Mouse (Mus musculus): ENCODE data around the gene Rpl41. TPM values are rescaled to one million over a fixed set of nuclear protein-coding genes. Genes with fewer than 3 reads are reported as not detected.
"Not testable (repeated sequence)": the region's sequence is repeated elsewhere in the genome, so short reads cannot be mapped to it uniquely, and the experiment has no call there.

The Rpl41 gene
- polyA plus RNA-seq, 1 experiment from 2014 or later = 2,363 TPM

DNA sequence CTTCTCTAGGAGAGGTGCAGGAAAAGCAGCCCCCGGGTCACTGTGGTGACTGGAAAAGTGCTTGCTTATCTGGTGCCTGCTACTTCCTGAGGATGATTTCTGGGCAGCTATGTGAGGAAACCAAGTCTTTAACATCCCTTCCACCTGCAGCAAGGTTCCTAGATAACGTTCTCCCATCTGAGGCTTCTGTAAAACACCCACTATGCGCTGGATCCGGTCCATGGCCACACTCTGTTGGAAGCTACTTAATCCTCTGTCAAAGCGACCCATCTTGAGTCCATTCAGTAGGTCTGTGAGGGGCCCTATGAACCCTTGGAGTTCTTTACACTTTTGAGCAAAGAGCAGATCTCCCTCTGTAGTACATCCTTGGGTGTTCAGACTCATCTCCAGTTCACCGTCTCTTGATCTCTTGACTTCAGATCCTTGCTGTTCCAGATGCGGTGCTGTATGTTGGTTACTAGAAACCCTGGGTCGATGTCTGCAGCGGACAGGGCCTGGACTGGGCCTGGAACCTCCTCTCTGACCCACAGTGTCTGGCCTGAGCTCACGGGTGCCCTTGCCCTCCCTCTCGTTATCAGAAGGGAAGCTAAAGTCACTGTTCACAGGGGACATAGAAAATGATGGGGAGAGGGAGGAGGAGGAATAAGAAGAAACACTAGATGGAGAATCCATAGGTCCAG lies 1.2 kb upstream of the Rpl41 start:
- 81% methylated on average over 11 of the region's 11 CpGs for WGBS
- not testable (repeated sequence) for H3K4me2 ChIP-seq; H3K27ac ChIP-seq; H3K9ac ChIP-seq; H3K36me3 ChIP-seq; ATAC-seq (replicated peaks; ENCODE audit: insufficient number of reproducible peaks, insufficient read depth, low FRiP score, low read depth); H3K27me3 ChIP-seq; H3K4me3 ChIP-seq; H3K9me3 ChIP-seq (replicated peaks); H3K4me1 ChIP-seq (replicated peaks)

GRCm38 (mm10) chr10:128549682-128550057 lies 565 bp upstream of the Rpl41 start:
- not testable (repeated sequence) for H3K27me3 ChIP-seq; H3K36me3 ChIP-seq; ATAC-seq (replicated peaks; ENCODE audit: insufficient number of reproducible peaks, insufficient read depth, low FRiP score, low read depth); H3K4me3 ChIP-seq; H3K9ac ChIP-seq; H3K9me3 ChIP-seq (replicated peaks); H3K4me1 ChIP-seq (replicated peaks)
- WGBS = 67% methylated on average over 6 of the region's 6 CpGs
- peak overlapping the region; percentile 94; the same call in 1 of the 2 replicates for H3K27ac ChIP-seq
- peak overlapping the region; percentile 32; the same call in 1 of the 2 replicates for H3K4me2 ChIP-seq

GRCm38 (mm10) chr10:128548051-128548791 lies 884 bp downstream of the Rpl41 start:
- peak overlapping the region; percentile 96 for H3K27ac ChIP-seq
- peak overlapping the region; percentile 87 for H3K4me2 ChIP-seq
- 2% methylated on average over 30 of the region's 30 CpGs for WGBS
- not testable (repeated sequence) for H3K9me3 ChIP-seq (replicated peaks); ATAC-seq (replicated peaks; ENCODE audit: insufficient number of reproducible peaks, insufficient read depth, low FRiP score, low read depth); H3K27me3 ChIP-seq
- peaks cover 18% of the 10 kb centered on the region for H3K4me1 ChIP-seq (replicated peaks)
- peak overlapping the region; percentile 67 for H3K9ac ChIP-seq
- H3K4me3 ChIP-seq = peak overlapping the region; percentile 68
- peaks cover 23% of the 10 kb centered on the region for H3K36me3 ChIP-seq

DNA sequence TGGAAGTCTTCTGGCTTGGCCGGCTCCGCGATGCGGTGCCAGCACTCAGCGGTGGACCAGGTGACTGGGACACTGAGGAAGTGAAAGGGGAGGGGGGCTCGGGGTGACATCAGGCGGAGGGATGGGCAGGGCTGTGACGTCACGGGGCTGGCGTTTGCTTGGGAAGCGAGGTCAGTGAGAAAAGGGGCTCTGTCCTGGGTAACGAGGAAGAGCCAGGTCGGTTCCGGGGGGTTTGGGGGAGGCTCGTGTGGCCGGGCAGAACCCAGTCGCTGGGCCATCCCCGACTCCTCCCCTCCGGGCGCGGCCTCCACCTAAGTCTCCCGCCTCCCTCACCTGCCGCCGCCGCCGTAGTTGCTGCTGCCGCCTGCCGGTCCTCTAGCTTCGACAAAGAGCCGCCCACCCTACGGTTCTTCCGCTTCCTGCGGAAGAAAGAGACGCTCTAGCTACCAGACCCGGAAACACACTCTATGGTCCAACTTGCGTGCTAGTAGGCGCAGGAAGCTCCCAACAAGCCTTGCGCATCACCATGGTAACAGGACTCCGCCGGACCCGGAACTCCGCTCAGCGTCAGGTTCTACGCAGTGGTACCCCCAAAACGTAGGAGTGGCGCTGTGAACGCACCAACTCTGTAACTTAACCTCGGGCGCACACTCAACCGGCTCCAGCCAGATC lies 1.6 kb downstream of the Rpl41 start, which contains the start of gene Zc3h10:
Gene Zc3h10, minus strand, starts transcription at position 414 of the 672 bp plus-strand sequence.
- peak within 1 kb of the TSS; percentile 96 for H3K27ac ChIP-seq
- H3K4me2 ChIP-seq = peak within 1 kb of the TSS; percentile 87
- under 1% methylated on average over 50 of the region's 50 CpGs for WGBS
- peak within 1 kb of the TSS; percentile 68 for H3K4me3 ChIP-seq
- peaks cover 21% of the 10 kb centered on the region for H3K4me1 ChIP-seq (replicated peaks)
- no peaks in the 10 kb centered on the region for H3K27me3 ChIP-seq
- H3K9ac ChIP-seq = peak within 1 kb of the TSS; percentile 67
- H3K36me3 ChIP-seq = peaks cover 29% of the 10 kb centered on the region
- no peaks in the 10 kb centered on the region for H3K9me3 ChIP-seq (replicated peaks)
- peak; percentile 89 for ATAC-seq (replicated peaks; ENCODE audit: insufficient number of reproducible peaks, insufficient read depth, low FRiP score, low read depth)

DNA sequence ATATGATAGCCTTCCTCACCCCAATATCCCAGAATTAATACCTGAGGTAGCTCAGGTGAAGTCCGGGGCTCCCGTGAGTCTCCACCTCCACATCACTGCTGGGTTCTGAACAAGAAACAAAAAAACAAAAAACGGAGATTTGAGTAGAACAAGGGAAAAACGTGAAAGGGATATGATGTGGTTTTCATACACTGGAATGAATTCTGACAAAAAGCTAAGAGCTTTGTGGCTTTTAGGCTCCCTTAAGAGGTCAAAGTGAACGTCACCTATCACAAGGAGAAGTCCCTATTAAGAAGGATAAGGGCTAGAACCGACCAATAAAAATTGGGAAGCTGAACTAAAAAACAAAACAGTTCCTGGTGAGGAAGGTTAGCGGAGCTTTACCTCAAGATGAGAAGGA lies 2.3 kb downstream of the Rpl41 start:
- Histone ChIP-seq H3K36me3 (peaks cover 34% of the 10 kb centered on the region), H3K9me3 (replicated peaks) (no peaks in the 10 kb centered on the region), H3K4me1 (replicated peaks) (peaks cover 21% of the 10 kb centered on the region), H3K4me3 (peak overlapping the region; percentile 68), H3K9ac (peak overlapping the region; percentile 64), H3K27ac (peak overlapping the region; percentile 96), H3K4me2 (peak overlapping the region; percentile 87), H3K27me3 (no peaks in the 10 kb centered on the region)
- no peak for ATAC-seq (replicated peaks; ENCODE audit: insufficient number of reproducible peaks, insufficient read depth, low FRiP score, low read depth)
- WGBS = 17% methylated on average over 7 of the region's 7 CpGs

DNA sequence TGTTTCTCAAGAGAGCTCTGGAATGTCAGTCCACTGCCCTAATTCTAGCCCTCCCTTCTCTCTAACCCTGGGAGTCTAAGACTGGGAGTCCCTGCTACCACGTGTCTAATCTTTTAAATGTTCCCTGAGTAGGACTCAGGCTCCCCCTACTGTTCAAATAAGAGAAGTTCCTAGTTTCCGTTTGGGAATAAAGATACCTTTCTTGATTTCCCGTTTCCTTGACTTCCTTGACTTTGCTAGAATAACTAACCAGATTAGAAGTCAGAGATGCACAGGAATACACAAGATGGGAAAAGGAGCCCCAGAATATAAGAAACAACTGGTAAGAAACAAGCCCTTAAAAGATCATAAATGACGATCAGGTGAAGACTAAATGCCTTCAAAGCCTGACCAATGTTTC lies 2.7 kb downstream of the Rpl41 start:
- Histone ChIP-seq H3K4me1 (replicated peaks) (peaks cover 21% of the 10 kb centered on the region), H3K4me2 (peak overlapping the region; percentile 87), H3K4me3 (peak overlapping the region; percentile 68), H3K9me3 (replicated peaks) (no peaks in the 10 kb centered on the region), H3K36me3 (peaks cover 34% of the 10 kb centered on the region), H3K27me3 (no peaks in the 10 kb centered on the region), H3K9ac (peak overlapping the region; percentile 64; the same call in 1 of the 2 replicates), H3K27ac (peak overlapping the region; percentile 96)
- no peak for ATAC-seq (replicated peaks; ENCODE audit: insufficient number of reproducible peaks, insufficient read depth, low FRiP score, low read depth)
- WGBS = 9% methylated on average over 4 of the region's 4 CpGs

DNA sequence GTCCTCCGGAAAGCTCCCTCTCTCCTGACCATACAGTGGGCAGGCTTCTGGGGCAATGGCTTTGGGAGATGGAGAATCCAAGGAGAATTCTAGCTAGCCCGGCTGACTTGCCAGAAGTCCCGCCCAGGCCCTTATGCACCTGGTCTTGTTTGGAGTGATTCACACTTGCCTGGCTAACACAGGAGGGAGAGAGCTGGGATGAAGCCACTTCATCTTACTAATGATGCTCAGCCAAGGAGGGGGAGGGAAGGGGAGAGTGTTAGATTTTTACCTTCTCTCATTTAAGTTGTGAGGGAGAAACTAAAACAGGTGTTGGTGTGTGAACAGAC lies 3.6 kb downstream of the Rpl41 start:
- H3K9ac ChIP-seq = no peak overlapping the region
- WGBS = 84% methylated on average over 3 of the region's 3 CpGs
- no peak overlapping the region for H3K27ac ChIP-seq
- peaks cover 34% of the 10 kb centered on the region for H3K36me3 ChIP-seq
- peaks cover 21% of the 10 kb centered on the region for H3K4me1 ChIP-seq (replicated peaks)
- ATAC-seq (replicated peaks; ENCODE audit: insufficient number of reproducible peaks, insufficient read depth, low FRiP score, low read depth) = no peak
- no peaks in the 10 kb centered on the region for H3K27me3 ChIP-seq
- H3K4me2 ChIP-seq = no peak overlapping the region
- H3K9me3 ChIP-seq (replicated peaks) = no peaks in the 10 kb centered on the region
- H3K4me3 ChIP-seq = no peak overlapping the region

- no peak overlapping the region for H3K27ac ChIP-seq
- H3K4me1 ChIP-seq (replicated peaks) = peaks cover 21% of the 10 kb centered on the region
- H3K9me3 ChIP-seq (replicated peaks) = no peaks in the 10 kb centered on the region
- H3K27me3 ChIP-seq = no peaks in the 10 kb centered on the region
- H3K9ac ChIP-seq = no peak overlapping the region
- no peak overlapping the region for H3K4me3 ChIP-seq
- ATAC-seq (replicated peaks; ENCODE audit: insufficient number of reproducible peaks, insufficient read depth, low FRiP score, low read depth) = no peak
- peaks cover 34% of the 10 kb centered on the region for H3K36me3 ChIP-seq
- H3K4me2 ChIP-seq = no peak overlapping the region
- WGBS = 93% methylated on average over 37 of the region's 37 CpGs
These were observed 4.2 kb downstream of the Rpl41 start for GRCm38 (mm10) chr10:128544674-128545569.

DNA sequence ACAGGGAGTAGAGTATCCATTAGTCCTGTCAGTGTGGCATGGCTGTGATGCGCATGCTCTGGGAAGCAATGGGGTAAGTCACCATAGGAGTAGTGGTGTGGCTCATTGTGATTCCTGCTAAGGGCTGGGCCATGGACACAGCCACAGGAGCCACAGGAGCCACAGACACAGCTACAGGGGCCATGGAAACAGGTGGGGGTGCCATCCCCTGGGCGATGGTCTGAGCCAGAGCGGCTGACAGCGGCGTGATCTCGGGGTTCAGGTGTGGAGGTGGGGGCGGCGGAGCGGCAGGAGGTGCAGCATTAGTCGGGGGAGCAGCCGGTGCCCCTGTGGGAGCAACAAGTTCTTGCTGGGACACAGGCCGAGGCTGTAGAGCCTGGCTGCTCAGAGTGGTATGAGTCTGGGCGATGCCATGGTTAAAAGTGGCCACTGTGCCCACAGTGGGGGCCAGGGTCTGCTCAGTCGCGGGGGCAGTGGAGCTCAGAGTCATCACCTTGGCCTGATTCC lies 4.9 kb downstream of the Rpl41 start:
- Histone ChIP-seq H3K36me3 (peaks cover 34% of the 10 kb centered on the region), H3K27me3 (no peaks in the 10 kb centered on the region), H3K4me3 (no peak overlapping the region), H3K9me3 (replicated peaks) (no peaks in the 10 kb centered on the region), H3K4me2 (no peak overlapping the region), H3K27ac (no peak overlapping the region), H3K9ac (no peak overlapping the region), H3K4me1 (replicated peaks) (peaks cover 19% of the 10 kb centered on the region)
- WGBS = 95% methylated on average over 15 of the region's 15 CpGs
- ATAC-seq (replicated peaks; ENCODE audit: insufficient number of reproducible peaks, insufficient read depth, low FRiP score, low read depth) = no peak

GRCm38 (mm10) chr10:128543100-128543499 lies 6.0 kb downstream of the Rpl41 start:
- Histone ChIP-seq H3K27ac (no peak overlapping the region), H3K9ac (0 out of 2 replicates have a peak overlapping the region, but pooled peaks have one; percentile 7), H3K4me1 (replicated peaks) (peaks cover 19% of the 10 kb centered on the region), H3K9me3 (replicated peaks) (no peaks in the 10 kb centered on the region), H3K27me3 (no peaks in the 10 kb centered on the region), H3K36me3 (peaks cover 34% of the 10 kb centered on the region), H3K4me2 (no peak overlapping the region), H3K4me3 (no peak overlapping the region)
- whole genome bisulfite sequencing = 52% methylated on average over 2 of the region's 2 CpGs
- ATAC-seq (replicated peaks; ENCODE audit: insufficient number of reproducible peaks, insufficient read depth, low FRiP score, low read depth) = no peak
